Mouse (Mus musculus) midbrain, postnatal 0 days (tissue): Measurements from ENCODE around the gene Sel1l3. TPM values are rescaled to one million over a fixed set of nuclear protein-coding genes. Genes with fewer than 3 reads are reported as not detected.
A peak's percentile ranks its signal among the peaks of the same experiment; 100 is the strongest.

Experiments used
- ATAC-seq: fragments of 200-750 bp; cut with Nextera tagmentation; 2 replicates; pipeline ENCODE4 v1.8.0; 2017; ENCODE audit warnings: moderate number of reproducible peaks, mild to moderate bottlenecking, moderate TSS enrichment, moderate library complexity; ENCODE audit not compliant: low FRiP score
- DNase-seq: peaks from one replicate; pipeline ENCODE4 v3.0.0-alpha.2; 2015; ENCODE audit warnings: low spot score
- H3K27ac ChIP-seq: fragments of 300-500 bp; sonication (generic); 2 replicates; pipeline ENCODE4 v1.5.1; 2014; ENCODE audit warnings: low read depth, mild to moderate bottlenecking, low read length, mixed read lengths
- H3K27me3 ChIP-seq: fragments of 300-500 bp; sonication (generic); 2 replicates; pipeline ENCODE4 v1.6.1; 2014; ENCODE audit warnings: low read length, control low read depth, mixed read lengths; ENCODE audit not compliant: insufficient read depth
- H3K36me3 ChIP-seq: fragments of 300-500 bp; sonication (generic); 2 replicates; pipeline ENCODE4 v1.6.1; 2014; ENCODE audit warnings: low read length, control low read depth, mixed read lengths; ENCODE audit not compliant: insufficient read depth
- H3K4me1 ChIP-seq: fragments of 300-500 bp; sonication (generic); 2 replicates; pipeline ENCODE4 v1.6.1; 2014; ENCODE audit warnings: mild to moderate bottlenecking, control low read depth, antibody characterized with exemption, low read length, mixed read lengths; ENCODE audit not compliant: insufficient read depth
- H3K4me2 ChIP-seq: fragments of 300-500 bp; sonication (generic); 2 replicates; pipeline ENCODE4 v1.6.1; 2014; ENCODE audit warnings: low read depth, mild to moderate bottlenecking, low read length, mixed read lengths; ENCODE audit not compliant: poor library complexity, severe bottlenecking
- H3K4me3 ChIP-seq: fragments of 300-500 bp; sonication (generic); 2 replicates; pipeline ENCODE4 v1.5.1; 2014; ENCODE audit warnings: low read depth, mild to moderate bottlenecking, low read length, moderate library complexity
- H3K9ac ChIP-seq: fragments of 300-500 bp; sonication (generic); replicated peaks from 2 replicates; pipeline ENCODE4 v1.6.1; 2014; ENCODE audit warnings: mild to moderate bottlenecking, low read length, moderate library complexity, mixed read lengths; ENCODE audit not compliant: poor library complexity, severe bottlenecking
- H3K9me3 ChIP-seq: fragments of 300-500 bp; sonication (generic); 2 replicates; pipeline ENCODE4 v1.6.1; 2016; ENCODE audit warnings: low read length, control low read depth
- CTCF ChIP-seq: IDR thresholded peaks from 2 replicates; pipeline ENCODE4 v1.5.1; 2016; ENCODE audit warnings: antibody characterized with exemption, mild to moderate bottlenecking
- WGBS: fragments of 180-500 bp; shearing (Covaris S2); extraction: QIAGEN DNeasy Blood & Tissue Kit; methylation state at CpG from one replicate; pipeline ENCODE4 v1.1.7; 2014; 5-methylcytosine and 5-hydroxymethylcytosine counted together
- polyA plus RNA-seq: library from polyadenylated mRNA; unstranded; fragments of >200 nt; fragmentation: Nextera tagmentation; extraction: Ambion mirVana; gene quantifications from 2 replicates; pipeline ENCODE4 v1.2.1, GENCODE M21; 2015
- total RNA-seq: library from RNA; depleted of rRNA; stranded (reverse); fragments of >200 nt; gene quantifications from 2 replicates; pipeline ENCODE4 v1.2.3, GENCODE M21; 2014

The Sel1l3 gene
- total and polyA plus RNA-seq, 2 experiments from 2014 or later, result 4.7 to 19.0 TPM

DNA sequence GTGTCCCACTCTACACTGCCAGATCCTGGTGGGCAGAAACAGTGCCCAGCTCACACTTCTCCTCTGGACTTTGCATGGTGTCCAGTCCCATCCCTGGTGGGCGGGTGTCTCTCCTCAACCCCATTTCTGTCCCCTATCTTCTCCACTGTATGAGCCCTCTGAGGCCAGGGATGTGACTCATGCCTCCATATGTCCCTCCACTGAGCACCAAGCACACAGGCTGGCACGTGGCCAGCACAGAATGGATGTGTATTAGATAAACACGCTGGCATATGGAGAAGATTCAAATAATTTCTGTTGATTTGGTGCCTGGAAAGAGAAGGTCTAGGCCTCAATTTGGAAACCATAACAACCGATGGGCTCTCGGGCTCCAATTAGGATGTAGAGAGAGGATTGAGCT is 71.1 kb downstream of the Sel1l3 start:
- 82% methylated on average over 5 of the region's 5 CpGs for WGBS
- no peak overlapping the region for H3K4me2 ChIP-seq
- no peaks in the 10 kb centered on the region for H3K27me3 ChIP-seq
- ATAC-seq (no peak), DNase-seq (peak; percentile 57)
- H3K27ac ChIP-seq, result no peak overlapping the region
- H3K36me3 ChIP-seq, result no peaks in the 10 kb centered on the region
- TF ChIP-seq CTCF, result no peak
- no peak overlapping the region for H3K9ac ChIP-seq
- 0 out of 2 replicates have a peak, but pooled peaks cover 3% of the 10 kb centered on the region for H3K4me1 ChIP-seq
- H3K4me3 ChIP-seq, result no peak overlapping the region
- no peaks in the 10 kb centered on the region for H3K9me3 ChIP-seq

DNA sequence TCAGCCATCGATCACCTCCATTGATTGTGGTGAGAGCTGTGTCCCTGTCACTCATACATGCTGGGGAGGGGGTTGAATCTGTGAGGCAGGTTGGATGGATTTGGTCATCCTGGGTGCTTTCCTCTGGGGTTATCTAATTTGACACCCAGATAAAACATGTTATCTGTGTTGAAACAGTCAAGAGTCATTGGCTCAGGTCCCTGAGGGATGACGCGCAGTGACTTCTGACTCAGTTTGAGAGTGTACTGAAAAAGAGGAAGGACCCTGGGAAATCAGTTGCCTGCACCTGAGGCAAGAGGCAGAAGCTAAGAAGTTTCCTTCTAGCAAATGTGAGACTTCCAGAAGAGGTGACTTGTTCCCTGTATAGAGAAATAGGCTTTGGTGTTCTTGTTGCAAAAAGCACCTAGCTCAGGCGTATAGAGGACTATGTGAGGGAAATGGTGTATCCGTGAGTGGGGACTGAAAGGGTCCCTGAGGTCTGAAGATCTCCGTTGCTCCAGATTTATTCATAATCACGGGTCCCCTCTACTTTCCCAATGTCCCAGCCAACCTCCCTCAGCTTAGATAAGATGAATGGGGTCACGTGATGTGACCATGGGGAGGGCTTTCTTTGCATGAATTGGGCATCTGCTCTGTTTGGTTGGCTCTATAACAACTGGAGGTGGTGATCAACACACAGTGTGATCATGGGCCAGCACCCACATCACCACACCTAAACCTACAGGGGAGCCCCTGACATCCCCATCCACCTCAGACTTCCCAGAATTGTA is 73.4 kb downstream of the Sel1l3 start:
- Histone ChIP-seq H3K27ac (no peak overlapping the region), H3K9me3 (no peaks in the 10 kb centered on the region), H3K9ac (no peak overlapping the region), H3K27me3 (no peaks in the 10 kb centered on the region), H3K4me2 (no peak overlapping the region), H3K36me3 (0 out of 2 replicates have a peak, but pooled peaks cover 2% of the 10 kb centered on the region), H3K4me3 (no peak overlapping the region), H3K4me1 (0 out of 2 replicates have a peak, but pooled peaks cover 3% of the 10 kb centered on the region)
- no peak for TF ChIP-seq CTCF
- 92% methylated on average over 8 of the region's 8 CpGs for WGBS
- ATAC-seq, result no peak
- no peak for DNase-seq

DNA sequence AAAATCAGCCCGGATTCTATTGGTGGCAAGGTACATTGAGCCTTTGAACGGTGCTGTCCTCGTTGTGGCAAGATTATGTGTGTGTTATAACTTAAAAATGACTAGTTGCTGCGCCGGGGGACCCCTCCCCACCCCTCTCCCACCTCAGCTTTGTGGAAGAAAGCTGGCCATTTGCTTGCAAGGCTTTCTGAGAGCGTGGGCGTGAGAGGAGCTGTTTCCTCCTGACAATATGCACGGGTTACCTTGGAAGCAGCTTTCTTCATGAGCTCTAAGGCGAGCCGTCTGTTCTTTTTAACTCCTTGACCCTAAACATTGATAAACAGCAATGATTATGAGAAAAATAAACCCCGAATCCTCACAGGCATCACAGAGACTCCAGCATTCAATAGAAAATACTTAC is 74.2 kb downstream of the Sel1l3 start:
- WGBS, result 32% methylated on average over 11 of the region's 11 CpGs
- Histone ChIP-seq H3K4me3 (no peak overlapping the region), H3K4me2 (no peak overlapping the region), H3K9me3 (no peaks in the 10 kb centered on the region), H3K36me3 (0 out of 2 replicates have a peak, but pooled peaks cover 2% of the 10 kb centered on the region), H3K27ac (no peak overlapping the region), H3K4me1 (0 out of 2 replicates have a peak, but pooled peaks cover 3% of the 10 kb centered on the region), H3K27me3 (no peaks in the 10 kb centered on the region), H3K9ac (no peak overlapping the region)
- TF ChIP-seq CTCF, result no peak
- ATAC-seq (no peak), DNase-seq (no peak)

DNA sequence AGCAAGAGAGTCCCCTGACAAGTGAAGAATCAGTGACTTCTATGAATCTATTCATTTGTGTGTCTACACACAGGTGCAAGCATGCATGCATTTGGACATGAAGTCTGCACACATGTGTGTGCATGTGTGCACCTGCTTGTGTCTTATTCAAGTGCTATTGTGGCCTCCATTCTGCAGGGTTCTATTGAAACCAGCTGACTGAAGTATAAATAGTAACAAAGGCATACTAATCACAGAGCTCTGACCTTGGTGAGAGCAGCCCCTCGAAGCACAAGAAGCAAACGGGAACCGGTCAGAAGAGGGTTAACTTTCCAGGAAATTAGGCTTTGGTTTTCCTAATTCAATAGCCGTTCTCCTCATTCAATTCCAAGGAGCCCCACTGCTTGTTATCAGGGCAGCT is 74.6 kb downstream of the Sel1l3 start:
- H3K9ac ChIP-seq, result no peak overlapping the region
- no peak overlapping the region for H3K4me2 ChIP-seq
- H3K27me3 ChIP-seq, result no peaks in the 10 kb centered on the region
- ATAC-seq (no peak), DNase-seq (no peak)
- 0 out of 2 replicates have a peak, but pooled peaks cover 3% of the 10 kb centered on the region for H3K4me1 ChIP-seq
- no peak overlapping the region for H3K27ac ChIP-seq
- WGBS, result 20% methylated on average over 4 of the region's 4 CpGs
- H3K36me3 ChIP-seq, result 0 out of 2 replicates have a peak, but pooled peaks cover 2% of the 10 kb centered on the region
- H3K4me3 ChIP-seq, result no peak overlapping the region
- H3K9me3 ChIP-seq, result no peaks in the 10 kb centered on the region
- no peak for TF ChIP-seq CTCF

DNA sequence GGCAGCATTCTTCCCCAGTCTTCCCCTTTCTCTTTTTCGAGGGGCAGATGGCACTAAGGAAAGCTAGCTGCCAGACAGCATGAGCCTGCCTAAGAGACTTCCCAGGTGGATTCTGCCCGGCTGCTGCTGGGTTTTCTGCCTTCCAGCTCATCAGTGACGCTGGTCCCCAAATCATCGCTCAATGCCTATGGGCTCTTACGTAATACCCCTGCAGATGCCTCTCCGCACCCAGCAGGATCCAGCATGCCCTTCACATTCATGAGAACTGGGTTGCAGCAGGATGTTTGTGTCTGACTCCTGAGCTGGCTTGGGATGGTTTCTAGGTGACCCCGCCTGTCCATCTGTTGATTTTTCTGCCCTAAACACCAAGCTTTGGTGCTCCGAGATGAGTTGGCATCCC is 75.7 kb downstream of the Sel1l3 start:
- TF ChIP-seq CTCF, result no peak
- no peak overlapping the region for H3K27ac ChIP-seq
- ATAC-seq (no peak), DNase-seq (peak; percentile 47)
- no peaks in the 10 kb centered on the region for H3K27me3 ChIP-seq
- H3K4me1 ChIP-seq, result 0 out of 2 replicates have a peak, but pooled peaks cover 3% of the 10 kb centered on the region
- 0 out of 2 replicates have a peak, but pooled peaks cover 2% of the 10 kb centered on the region for H3K36me3 ChIP-seq
- no peak overlapping the region for H3K4me2 ChIP-seq
- H3K9ac ChIP-seq, result no peak overlapping the region
- no peaks in the 10 kb centered on the region for H3K9me3 ChIP-seq
- no peak overlapping the region for H3K4me3 ChIP-seq
- WGBS, result 71% methylated on average over 8 of the region's 8 CpGs

DNA sequence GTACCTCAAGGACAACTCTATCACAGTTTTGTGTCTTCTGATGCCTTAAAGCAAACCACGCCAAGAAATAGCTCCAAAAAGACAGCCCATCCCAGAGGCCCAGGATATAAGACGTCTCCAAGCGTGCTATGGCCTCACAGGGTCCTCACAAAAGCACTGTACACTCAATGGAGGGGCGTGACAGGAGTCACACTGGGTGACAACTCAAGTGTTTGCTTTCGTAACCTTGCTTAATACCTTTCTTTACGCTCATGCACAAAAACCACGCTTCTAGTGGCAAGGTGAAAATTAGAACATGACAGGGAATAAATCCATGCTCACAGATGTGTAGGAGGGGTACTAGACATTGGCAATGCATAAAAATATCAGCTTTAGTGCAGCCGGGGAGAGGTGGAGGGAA is 77.7 kb downstream of the Sel1l3 start:
- DNase-seq (no peak), ATAC-seq (no peak)
- Histone ChIP-seq H3K9ac (no peak overlapping the region), H3K36me3 (0 out of 2 replicates have a peak, but pooled peaks cover 2% of the 10 kb centered on the region), H3K4me3 (no peak overlapping the region), H3K27me3 (no peaks in the 10 kb centered on the region), H3K9me3 (no peaks in the 10 kb centered on the region), H3K4me2 (no peak overlapping the region), H3K27ac (no peak overlapping the region), H3K4me1 (0 out of 2 replicates have a peak, but pooled peaks cover 3% of the 10 kb centered on the region)
- 70% methylated on average over 8 of the region's 8 CpGs for WGBS
- TF ChIP-seq CTCF, result no peak
